Mouse (Mus musculus) ovary, adult 10 weeks (tissue): ENCODE results near the gene Mfap2. TPM values are rescaled to one million over a fixed set of nuclear protein-coding genes. Genes with fewer than 3 reads are reported as not detected.

Experiments
- polyA plus RNA-seq: library from polyadenylated mRNA; stranded (reverse); fragments of 350-450 nt; fragmentation: Illumina TruSeq; extraction: RNeasy Lipid Tissue Mini Kit (QIAGEN cat#74804); gene quantifications from one replicate; pipeline ENCODE4 v1.2.3, GENCODE M21; 2014

Mfap2 gene
- polyA plus RNA-seq: not detected

GRCm38 (mm10) chr4:141010118-141010517, at the start of gene Mfap2:
Mfap2 (plus strand) TSS chr4:141010418.

GRCm38 (mm10) chr4:140960781-140961466, 49.3 kb upstream of the Mfap2 start, which contains the start of gene Sdhb:
Sdhb (plus strand) TSS chr4:140961203.

GRCm38 (mm10) chr4:140986711-140987395, 23.4 kb upstream of the Mfap2 start, which contains the start of gene Atp13a2:
Atp13a2 (plus strand) TSS chr4:140986873.

GRCm38 (mm10) chr4:141060426-141061301, 50.4 kb downstream of the Mfap2 start, which contains the start of gene Crocc:
Crocc (minus strand) TSS chr4:141060550.

Other genes starting within 250 kb of the Mfap2 start
- not detected for gene Padi4, start 236.2 kb upstream of the Mfap2 start, polyA plus RNA-seq
- not detected for gene Padi3, start 199.8 kb upstream of the Mfap2 start, polyA plus RNA-seq
- gene Padi1, start 164.6 kb upstream of the Mfap2 start, polyA plus RNA-seq: not detected
- 0.20 TPM for gene Padi2, start 104.1 kb upstream of the Mfap2 start, polyA plus RNA-seq
- 31.6 TPM for gene Sdhb, start 49.2 kb upstream of the Mfap2 start, polyA plus RNA-seq
- 3.6 TPM for gene Atp13a2, start 23.5 kb upstream of the Mfap2 start, polyA plus RNA-seq
- gene Crocc, start 50.1 kb downstream of the Mfap2 start, polyA plus RNA-seq: 0.88 TPM
- 5.8 TPM for gene Necap2, start 67.9 kb downstream of the Mfap2 start, polyA plus RNA-seq
- gene Spata21, start 77.9 kb downstream of the Mfap2 start, polyA plus RNA-seq: not detected
- 27.7 TPM for gene Szrd1, start 129.4 kb downstream of the Mfap2 start, polyA plus RNA-seq
- gene Fbxo42, start 137.5 kb downstream of the Mfap2 start, polyA plus RNA-seq: 6.7 TPM
- gene Rsg1, start 203.5 kb downstream of the Mfap2 start, polyA plus RNA-seq: not detected
- gene Arhgef19, start 229.1 kb downstream of the Mfap2 start, polyA plus RNA-seq: 0.11 TPM